Mouse (Mus musculus): ENCODE measurements around the gene Ddx59. TPM values are rescaled to one million over a fixed set of nuclear protein-coding genes. Genes with fewer than 3 reads are reported as not detected.

Gene Ddx59
- 1.1 and 2.2 TPM in 2 replicates for polyA plus RNA-seq (2012; ENCODE audit: low replicate concordance)

GRCm38 (mm10) chr1:136414798-136415755 lies at the start of gene Ddx59:
Ddx59 (plus strand) TSS chr1:136415271.

GRCm38 (mm10) chr1:136466143-136466811 lies 51.2 kb downstream of the Ddx59 start, which contains the start of gene Kif14:
Kif14 (plus strand) TSS chr1:136466343.

Other genes starting within 250 kb of the Ddx59 start
- gene Mroh3, start 202.4 kb upstream of the Ddx59 start, polyA plus RNA-seq (2012; ENCODE audit: low replicate concordance): not detected in 2 replicates
- 0.19 and 0.29 TPM in 2 replicates for gene Inava, start 181.0 kb upstream of the Ddx59 start, polyA plus RNA-seq (2012; ENCODE audit: low replicate concordance)
- 5.3 and 17.4 TPM in 2 replicates for gene Gpr25, start 154.4 kb upstream of the Ddx59 start, polyA plus RNA-seq (2012; ENCODE audit: low replicate concordance)
- 7.4 and 15.2 TPM in 2 replicates for gene Camsap2, start 69.2 kb upstream of the Ddx59 start, polyA plus RNA-seq (2012; ENCODE audit: low replicate concordance)
- 0.17 and 0.42 TPM in 2 replicates for gene Kif14, start 51.1 kb downstream of the Ddx59 start, polyA plus RNA-seq (2012; ENCODE audit: low replicate concordance)
- 11.3 and 23.9 TPM in 2 replicates for gene Zfp281, start 209.6 kb downstream of the Ddx59 start, polyA plus RNA-seq (2012; ENCODE audit: low replicate concordance)

Data from hematopoietic multipotent progenitor cell, adult 10-12 weeks (in vitro differentiated cells).